Mouse (Mus musculus) MEL (cell line): ENCODE measurements at regions not wholly inside any gene's neighbourhood (a gene's known extent, or its start where the extent isn't known, plus 50 kb on each side); places are given as distances from the start of the nearest gene placed in this dataset.

Experiments used
- DNase-seq: peaks from one replicate; pipeline ENCODE4 v3.0.0; 2011; ENCODE audit warnings: low read depth, low spot score
- H3K27ac ChIP-seq: 2 replicates; pipeline ENCODE4 v1.5.1; 2012; ENCODE audit warnings: low read depth, mild to moderate bottlenecking, control low read depth, low read length, moderate library complexity; ENCODE audit not compliant: control insufficient read depth
- H3K27me3 ChIP-seq, 2 experiments: fragments of 150-350 bp in 1 of 2; sonication (generic) in 1 of 2; 2 replicates each; pipeline ENCODE4 v1.6.1; 2012; ENCODE audit warnings: low read length in 2 of 2, mild to moderate bottlenecking in 2 of 2, improper control_type of control experiment in 1 of 2, moderate library complexity in 1 of 2; ENCODE audit not compliant: insufficient read depth in 2 of 2, control insufficient read depth in 1 of 2
- H3K36me3 ChIP-seq, 2 experiments: 2 replicates each; pipeline ENCODE4 v1.6.1; 2012 to 2014; ENCODE audit warnings: low read length in 2 of 2, improper control_type of control experiment in 1 of 2, inconsistent platforms in 1 of 2, mild to moderate bottlenecking in 1 of 2; ENCODE audit not compliant: insufficient read depth in 2 of 2, control insufficient read depth in 1 of 2
- H3K4me1 ChIP-seq, 2 experiments: fragments of 150-350 bp in 1 of 2; sonication (generic) in 1 of 2; 2 replicates each; pipeline ENCODE4 v1.6.1; 2012; ENCODE audit warnings: low read length in 2 of 2, improper control_type of control experiment in 1 of 2, mild to moderate bottlenecking in 1 of 2; ENCODE audit not compliant: insufficient read depth in 2 of 2, control insufficient read depth in 1 of 2
- H3K4me3 ChIP-seq, 2 experiments: fragments of 150-350 bp in 1 of 2; sonication (generic) in 1 of 2; 2 replicates each; pipeline ENCODE4 v1.5.1; 2012; ENCODE audit warnings: low read depth in 2 of 2, low read length in 2 of 2, mild to moderate bottlenecking in 2 of 2, moderate library complexity in 2 of 2, control low read depth in 1 of 2, improper control_type of control experiment in 1 of 2; ENCODE audit not compliant: control insufficient read depth in 1 of 2, insufficient read depth in 1 of 2
- H3K79me2 ChIP-seq: 2 replicates; pipeline ENCODE4 v1.6.1; 2012; ENCODE audit warnings: mild to moderate bottlenecking, low read length, moderate library complexity; ENCODE audit not compliant: control insufficient read depth, poor library complexity, insufficient read depth
- H3K9ac ChIP-seq: 2 replicates; pipeline ENCODE4 v1.6.1; 2012; ENCODE audit warnings: low read depth, mild to moderate bottlenecking, control low read depth, low read length, moderate library complexity; ENCODE audit not compliant: control insufficient read depth, poor library complexity, severe bottlenecking
- H3K9me3 ChIP-seq: fragments of 150-350 bp; sonication (generic); replicated peaks from 2 replicates; pipeline ENCODE4 v1.6.1; 2012; ENCODE audit warnings: mild to moderate bottlenecking, low read length, improper control_type of control experiment, moderate library complexity; ENCODE audit not compliant: insufficient read depth
- BHLHE40 ChIP-seq: IDR thresholded peaks from 2 replicates; pipeline ENCODE4 v1.6.1; 2012; ENCODE audit warnings: low read depth, mild to moderate bottlenecking, inconsistent platforms, low read length, improper control_type of control experiment, borderline replicate concordance
- CHD2 ChIP-seq: IDR thresholded peaks from 2 replicates; pipeline ENCODE4 v1.6.1; 2011; ENCODE audit warnings: low read length, improper control_type of control experiment
- CTCF ChIP-seq, 3 experiments: IDR thresholded peaks in 2 of 3; conservative IDR thresholded peaks in 1 of 3; 2 replicates each; pipeline ENCODE4 v1.5.1; 2011 to 2012; ENCODE audit warnings: low read length in 3 of 3, low read depth in 2 of 3, mild to moderate bottlenecking in 2 of 3, improper control_type of control experiment in 1 of 3, inconsistent platforms in 1 of 3, mixed read lengths in 1 of 3, moderate library complexity in 1 of 3; ENCODE audit not compliant: control insufficient read depth in 1 of 3, insufficient read depth in 1 of 3, poor library complexity in 1 of 3, severe bottlenecking in 1 of 3
- ELF1 ChIP-seq: IDR thresholded peaks from 2 replicates; pipeline ENCODE4 v1.6.1; 2014; ENCODE audit warnings: low read depth, mild to moderate bottlenecking, inconsistent platforms, low read length, improper control_type of control experiment, moderate library complexity
- EP300 ChIP-seq, 2 experiments: IDR thresholded peaks; 2 replicates each; pipeline ENCODE4 v1.6.1; 2011; ENCODE audit warnings: improper control_type of control experiment in 2 of 2, low read length in 2 of 2, low read depth in 1 of 2, mild to moderate bottlenecking in 1 of 2
- HCFC1 ChIP-seq: IDR thresholded peaks from 2 replicates; pipeline ENCODE4 v1.6.1; 2012; ENCODE audit warnings: low read depth, mild to moderate bottlenecking, inconsistent platforms, low read length, improper control_type of control experiment, moderate library complexity
- KAT2A ChIP-seq: conservative IDR thresholded peaks from 2 replicates; pipeline ENCODE4 v1.6.1; 2012; ENCODE audit warnings: low read depth, low read length, improper control_type of control experiment, inconsistent platforms
- MAX ChIP-seq: IDR thresholded peaks from 2 replicates; pipeline ENCODE4 v1.6.1; 2011; ENCODE audit warnings: low read length, improper control_type of control experiment
- MAZ ChIP-seq: IDR thresholded peaks from 2 replicates; pipeline ENCODE4 v1.6.1; 2012; ENCODE audit warnings: low read depth, mild to moderate bottlenecking, inconsistent platforms, low read length, improper control_type of control experiment
- MYB ChIP-seq: IDR thresholded peaks from 2 replicates; pipeline ENCODE4 v1.6.1; 2011; ENCODE audit warnings: mild to moderate bottlenecking, low read depth, low read length, improper control_type of control experiment
- MYC ChIP-seq: IDR thresholded peaks from 2 replicates; pipeline ENCODE4 v1.6.1; 2011; ENCODE audit warnings: low read depth, mild to moderate bottlenecking, low read length, improper control_type of control experiment, moderate library complexity
- NELFE ChIP-seq: IDR thresholded peaks from 2 replicates; pipeline ENCODE4 v1.6.1; 2011; ENCODE audit warnings: low read depth, low read length, improper control_type of control experiment
- POLR2A ChIP-seq, 2 experiments: IDR thresholded peaks; 2 replicates each; pipeline ENCODE4 v1.6.1; 2011 to 2012; ENCODE audit warnings: low read length in 2 of 2, mild to moderate bottlenecking in 2 of 2, control low read depth in 1 of 2, improper control_type of control experiment in 1 of 2, low read depth in 1 of 2, moderate library complexity in 1 of 2; ENCODE audit not compliant: control insufficient read depth in 1 of 2, insufficient read depth in 1 of 2, poor library complexity in 1 of 2
- RCOR1 ChIP-seq: IDR thresholded peaks from 2 replicates; pipeline ENCODE4 v1.6.1; 2012; ENCODE audit warnings: low read depth, mild to moderate bottlenecking, inconsistent platforms, low read length, improper control_type of control experiment
- SIN3A ChIP-seq: IDR thresholded peaks from 2 replicates; pipeline ENCODE4 v1.6.1; 2012; ENCODE audit warnings: low read length, improper control_type of control experiment, inconsistent platforms
- SMC3 ChIP-seq: IDR thresholded peaks from 2 replicates; pipeline ENCODE4 v1.6.1; 2011; ENCODE audit warnings: low read depth, low read length, improper control_type of control experiment
- UBTF ChIP-seq: IDR thresholded peaks from 2 replicates; pipeline ENCODE4 v1.6.1; 2012; ENCODE audit warnings: low read depth, mild to moderate bottlenecking, inconsistent platforms, low read length, improper control_type of control experiment, moderate library complexity, borderline replicate concordance; ENCODE audit not compliant: insufficient read depth
- ZKSCAN1 ChIP-seq: IDR thresholded peaks from 2 replicates; pipeline ENCODE4 v1.6.1; 2012; ENCODE audit warnings: low read depth, mild to moderate bottlenecking, inconsistent platforms, low read length, improper control_type of control experiment, moderate library complexity
- ZNF384 ChIP-seq: IDR thresholded peaks from 2 replicates; pipeline ENCODE4 v1.6.1; 2012; ENCODE audit warnings: low read depth, mild to moderate bottlenecking, inconsistent platforms, low read length, improper control_type of control experiment

DNA sequence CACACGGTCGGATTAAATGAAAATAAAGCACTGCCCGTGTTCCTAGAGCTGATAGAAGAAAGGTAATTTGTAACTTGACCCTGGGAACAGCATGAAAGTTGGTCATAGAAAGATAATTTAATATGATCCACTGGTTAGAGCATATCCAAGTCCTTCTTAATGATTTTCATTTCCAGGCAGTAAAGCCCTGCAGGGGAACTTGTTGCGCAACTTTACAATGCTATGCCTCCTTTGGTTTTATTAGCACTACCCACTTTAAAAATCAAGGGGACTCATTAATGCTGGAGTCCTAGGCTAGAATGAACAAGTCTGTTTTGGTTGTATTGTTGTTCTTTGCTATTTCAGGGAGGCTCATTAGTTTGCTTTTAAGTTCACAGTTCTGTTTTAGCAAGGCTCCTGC lies 66.9 kb upstream of the Cerkl start:
- DNase-seq = no peak
- no peaks in the 10 kb centered on the region for H3K36me3 ChIP-seq
- no peaks in the 10 kb centered on the region for H3K79me2 ChIP-seq
- H3K4me1 ChIP-seq = no peaks in the 10 kb centered on the region
- H3K9me3 ChIP-seq = no peaks in the 10 kb centered on the region
- H3K9ac ChIP-seq = no peak overlapping the region
- peaks cover 8 to 12% of the 10 kb centered on the region in 2 experiments for H3K27me3 ChIP-seq
- no peak overlapping the region for H3K27ac ChIP-seq
- H3K4me3 ChIP-seq = no peak overlapping the region
- no peak for TF ChIP-seq HCFC1
- TF ChIP-seq ELF1 = no peak
- TF ChIP-seq MAX = no peak
- no peak for TF ChIP-seq BHLHE40
- TF ChIP-seq SIN3A = no peak
- no peak for TF ChIP-seq RCOR1
- no peak for TF ChIP-seq NELFE

DNA sequence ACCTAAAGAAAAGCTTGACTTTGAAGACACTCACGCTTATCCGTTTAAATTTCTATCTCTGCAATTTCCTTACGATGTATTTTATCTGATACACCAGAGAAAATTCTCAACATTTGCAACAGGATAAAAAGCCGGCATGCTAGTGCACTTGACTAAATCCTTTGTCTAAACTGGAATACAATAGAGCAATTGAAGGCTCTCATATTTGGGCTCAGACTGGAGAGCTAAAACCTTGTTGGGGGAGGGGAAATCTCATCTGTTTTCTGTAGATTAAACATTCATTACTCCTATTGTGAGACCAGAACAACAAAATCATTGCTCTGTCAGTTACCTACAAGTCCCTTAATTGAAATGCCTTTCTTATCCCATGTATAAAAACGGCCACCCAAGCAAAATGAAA lies 70.9 kb upstream of the Cerkl start:
- H3K9ac ChIP-seq = no peak overlapping the region
- no peaks in the 10 kb centered on the region for H3K4me1 ChIP-seq
- H3K27me3 ChIP-seq = peaks cover 8 to 16% of the 10 kb centered on the region in 2 experiments
- no peak overlapping the region for H3K27ac ChIP-seq
- no peaks in the 10 kb centered on the region for H3K36me3 ChIP-seq
- DNase-seq = no peak
- no peaks in the 10 kb centered on the region for H3K79me2 ChIP-seq
- H3K4me3 ChIP-seq = no peak overlapping the region
- H3K9me3 ChIP-seq = no peaks in the 10 kb centered on the region
- TF ChIP-seq EP300 (IDR thresholded peaks at IDR 0.05; ENCODE audit: low read depth in 1 of 2, low read length in 2 of 2) (no peak), UBTF (no peak), MAZ (no peak), RCOR1 (no peak), CTCF (IDR thresholded peaks at IDR 0.05 in 2 of 3, conservative IDR thresholded peaks at IDR 0.05 in 1 of 3; ENCODE audit: control insufficient read depth in 1 of 3, insufficient read depth in 1 of 3, low read depth in 2 of 3, low read length in 3 of 3, poor library complexity in 1 of 3, severe bottlenecking in 1 of 3) (no peak), ZKSCAN1 (no peak), KAT2A (no peak), MYC (no peak), SMC3 (no peak), MYB (no peak), NELFE (no peak), CHD2 (no peak), ZNF384 (no peak), POLR2A (IDR thresholded peaks at IDR 0.05; ENCODE audit: control insufficient read depth in 1 of 2, insufficient read depth in 1 of 2, low read depth in 1 of 2, low read length in 2 of 2, poor library complexity in 1 of 2) (no peak)
